Mouse (Mus musculus) CH12.LX (cell line): Measurements from ENCODE around the gene Borcs8.

Source experiments
- E2F4 ChIP-seq: IDR thresholded peaks from 2 replicates; pipeline ENCODE4 v1.6.1; 2011; ENCODE audit warnings: low read depth, low read length, improper control_type of control experiment; ENCODE audit not compliant: insufficient replicate concordance
- SMC3 ChIP-seq: IDR thresholded peaks from 2 replicates; pipeline ENCODE4 v1.6.1; 2011; ENCODE audit warnings: low read depth, low read length, improper control_type of control experiment

- TF ChIP-seq SMC3 (no peak), E2F4 (no peak)
Measured at GRCm38 (mm10) chr8:70188707-70189106, 49.4 kb downstream of the Borcs8 start.
